Comparison of ENCODE assay signal across 10 mouse cellular contexts in genomic region chr8:46811021-46811622, GRCm38 (mm10).
DNase-seq lines count a peak whose midpoint lies in the region; ATAC-seq and TF ChIP-seq lines count a peak whose summit lies in the region.
"Had no signal": no experiment of that assay in that cellular context is flagged by ENCODE, and none has a peak within 500 bp of the region (broad histone marks: within the 10 kb centered on the region; RNA-seq: fewer than 3 reads in every experiment).

No protein-coding gene starts in this region.

- ATAC-seq in lung, postnatal 0 days, result peak; percentile 82
- no peak for ATAC-seq in forebrain, embryonic 14.5 days
- ATAC-seq in forebrain, embryonic 15.5 days (replicated peaks), result no peak

- no peak for TF ChIP-seq POLR2A in lung, adult 2 months (IDR thresholded peaks at IDR 0.05; ENCODE audit: borderline replicate concordance, extremely low read depth, low read depth, low read length)
- no peak for TF ChIP-seq POLR2A in cortical plate, adult 2 months (IDR thresholded peaks at IDR 0.05; ENCODE audit: extremely low read depth, insufficient read depth, low read length)

- H3K36me3 ChIP-seq in lung, postnatal 0 days (ENCODE audit: insufficient read depth, low read length), result peaks cover 29% of the 10 kb centered on the region
- H3K36me3 ChIP-seq in forebrain, embryonic 14.5 days (ENCODE audit: control insufficient read depth, insufficient read depth, low read length), result peaks cover 22% of the 10 kb centered on the region
- peaks cover 37% of the 10 kb centered on the region for H3K36me3 ChIP-seq in midbrain, embryonic 10.5 days
- peaks cover 23% of the 10 kb centered on the region for H3K36me3 ChIP-seq in forebrain, embryonic 15.5 days

- no peaks in the 10 kb centered on the region for H3K4me1 ChIP-seq in lung, postnatal 0 days (ENCODE audit: insufficient read depth, low read depth, low read length)
- H3K4me1 ChIP-seq in lung, adult 2 months (ENCODE audit: control insufficient read depth, insufficient read depth, low read length), result peaks cover 4% of the 10 kb centered on the region; the same call in 1 of the 2 replicates
- no peaks in the 10 kb centered on the region; the same call in 1 of the 2 replicates for H3K4me1 ChIP-seq in cortical plate, adult 2 months (ENCODE audit: control insufficient read depth, insufficient read depth, low read length)
- H3K4me1 ChIP-seq in forebrain, embryonic 14.5 days (ENCODE audit: control insufficient read depth, insufficient read depth, low read length), result no peaks in the 10 kb centered on the region
- peaks cover 8% of the 10 kb centered on the region for H3K4me1 ChIP-seq in midbrain, embryonic 10.5 days
- no peaks in the 10 kb centered on the region for H3K4me1 ChIP-seq in forebrain, embryonic 15.5 days

- no peak overlapping the region for H3K9ac ChIP-seq in lung, postnatal 0 days (replicated peaks; ENCODE audit: low read depth)
- H3K9ac ChIP-seq in forebrain, embryonic 14.5 days (ENCODE audit: low read length), result no peak overlapping the region
- no peak overlapping the region for H3K9ac ChIP-seq in forebrain, embryonic 15.5 days (replicated peaks)
- H3K9ac ChIP-seq: heart, embryonic 13.5 days had no signal

- peak; percentile 83 for TF ChIP-seq EP300 in lung, postnatal 0 days (IDR thresholded peaks at IDR 0.05)

- H3K4me3 ChIP-seq in lung, postnatal 0 days (ENCODE audit: low read depth, low read length), result no peak overlapping the region
- H3K4me3 ChIP-seq in lung, adult 2 months (replicated peaks; ENCODE audit: extremely low read depth, low read depth, low read length), result no peak overlapping the region
- H3K4me3 ChIP-seq in cortical plate, adult 2 months (ENCODE audit: insufficient read depth, low read length), result no peak overlapping the region
- H3K4me3 ChIP-seq in forebrain, embryonic 14.5 days (ENCODE audit: low read depth, low read length), result no peak overlapping the region
- H3K4me3 ChIP-seq in midbrain, embryonic 10.5 days, result no peak overlapping the region
- H3K4me3 ChIP-seq in forebrain, embryonic 15.5 days, result no peak overlapping the region
- H3K4me3 ChIP-seq: heart, embryonic 13.5 days had no signal

- H3K27ac ChIP-seq in lung, postnatal 0 days (ENCODE audit: low read length), result no peak overlapping the region
- H3K27ac ChIP-seq in cortical plate, adult 2 months (ENCODE audit: insufficient read depth, low read length), result peak overlapping the region; percentile 16; the same call in 1 of the 2 replicates
- no peak overlapping the region for H3K27ac ChIP-seq in forebrain, embryonic 14.5 days (ENCODE audit: low read depth, low read length)
- H3K27ac ChIP-seq in midbrain, embryonic 10.5 days (replicated peaks), result no peak overlapping the region
- H3K27ac ChIP-seq in forebrain, embryonic 15.5 days (replicated peaks), result no peak overlapping the region
- H3K27ac ChIP-seq: heart, embryonic 13.5 days had no signal

- no peaks in the 10 kb centered on the region for H3K9me3 ChIP-seq in lung, postnatal 0 days (ENCODE audit: low read length)
- no peaks in the 10 kb centered on the region for H3K9me3 ChIP-seq in forebrain, embryonic 14.5 days (replicated peaks; ENCODE audit: control insufficient read depth, low read length)
- H3K9me3 ChIP-seq in midbrain, embryonic 10.5 days (replicated peaks), result peaks cover 14% of the 10 kb centered on the region; the same call in 1 of the 2 replicates
- no peaks in the 10 kb centered on the region for H3K9me3 ChIP-seq in forebrain, embryonic 15.5 days
- H3K9me3 ChIP-seq: heart, embryonic 13.5 days had no signal

- H3K4me2 ChIP-seq in lung, postnatal 0 days (replicated peaks; ENCODE audit: low read depth, low read length), result no peak overlapping the region
- H3K4me2 ChIP-seq in forebrain, embryonic 14.5 days (ENCODE audit: low read length), result no peak overlapping the region
- no peak overlapping the region for H3K4me2 ChIP-seq in forebrain, embryonic 15.5 days (replicated peaks)
- H3K4me2 ChIP-seq: heart, embryonic 13.5 days had no signal

- no peak for TF ChIP-seq CTCF in lung, postnatal 0 days (IDR thresholded peaks at IDR 0.05)
- no peak for TF ChIP-seq CTCF in lung, adult 2 months (IDR thresholded peaks at IDR 0.05; ENCODE audit: insufficient read depth, low read length)
- TF ChIP-seq CTCF in cortical plate, adult 2 months (IDR thresholded peaks at IDR 0.05; ENCODE audit: extremely low read depth, insufficient read depth, low read length), result no peak

- no peaks in the 10 kb centered on the region for H3K27me3 ChIP-seq in lung, postnatal 0 days (replicated peaks; ENCODE audit: insufficient read depth, low read length)
- H3K27me3 ChIP-seq in forebrain, embryonic 14.5 days (replicated peaks; ENCODE audit: control insufficient read depth, insufficient read depth, low read length), result no peaks in the 10 kb centered on the region
- H3K27me3 ChIP-seq in midbrain, embryonic 10.5 days (ENCODE audit: low read depth, poor library complexity, severe bottlenecking), result no peaks in the 10 kb centered on the region
- no peaks in the 10 kb centered on the region for H3K27me3 ChIP-seq in forebrain, embryonic 15.5 days
- H3K27me3 ChIP-seq: heart, embryonic 13.5 days had no signal

- peak; percentile 81 for DNase-seq in lung, postnatal 0 days (ENCODE audit: low spot score)
- DNase-seq in lung, adult 2 months, result no peak
- DNase-seq in large intestine, adult 2 months (ENCODE audit: low read depth, low spot score), result peak; percentile 56
- DNase-seq in skeletal muscle tissue, adult 2 months (ENCODE audit: low read depth, low spot score), result peak; percentile 74
- no peak for DNase-seq in forebrain, embryonic 14.5 days (ENCODE audit: low spot score)
- DNase-seq in midbrain, embryonic 10.5 days (ENCODE audit: low spot score), result no peak
- DNase-seq: thymus, postnatal 36 days had no signal

- WGBS in lung, postnatal 0 days, result 74% methylated on average over 11 of the region's 11 CpGs
- WGBS in lung, adult 2 months, result 59% methylated on average over 11 of the region's 11 CpGs
- 50% methylated on average over 11 of the region's 11 CpGs for WGBS in large intestine, adult 2 months
- WGBS in forebrain, embryonic 14.5 days, result 89% methylated on average over 11 of the region's 11 CpGs
- WGBS in midbrain, embryonic 10.5 days, result 89% methylated on average over 11 of the region's 11 CpGs
- 92% methylated on average over 11 of the region's 11 CpGs for WGBS in forebrain, embryonic 15.5 days

Comparison
In these comparisons a context has a peak if more than half of its experiments do, and no peak if none do; other contexts are left out.
1. DNase-seq: peak in lung, postnatal 0 days (single experiment), large intestine, adult 2 months (single experiment) and skeletal muscle tissue, adult 2 months (single experiment); none in lung, adult 2 months (single experiment), forebrain, embryonic 14.5 days (single experiment) and midbrain, embryonic 10.5 days (single experiment).